Mouse (Mus musculus): ENCODE results near the gene St6gal2.

Gene St6gal2

GRCm38 (mm10) chr17:55445250-55446184 lies at the start of gene St6gal2:
Gene St6gal2 (plus strand): TSS chr17:55445382.
- DNase-seq (ENCODE audit: low read depth, low spot score) = no peak

GRCm38 (mm10) chr17:55406043-55406442 lies 39.1 kb upstream of the St6gal2 start:
- no peak for DNase-seq (ENCODE audit: low read depth, low spot score)

GRCm38 (mm10) chr17:55416519-55416918 lies 28.7 kb upstream of the St6gal2 start:
- DNase-seq (ENCODE audit: low read depth, low spot score) = no peak

GRCm38 (mm10) chr17:55446185-55446527 lies 974 bp downstream of the St6gal2 start:
- DNase-seq (ENCODE audit: low read depth, low spot score) = no peak

- no peak for DNase-seq (ENCODE audit: low read depth, low spot score)
Measured at GRCm38 (mm10) chr17:55446698-55447097, 1.5 kb downstream of the St6gal2 start.

GRCm38 (mm10) chr17:55450943-55451342 lies 5.8 kb downstream of the St6gal2 start:
- no peak for DNase-seq (ENCODE audit: low read depth, low spot score)

GRCm38 (mm10) chr17:55454487-55454886 lies 9.3 kb downstream of the St6gal2 start:
- DNase-seq (ENCODE audit: low read depth, low spot score) = no peak

GRCm38 (mm10) chr17:55460187-55460586 lies 15.0 kb downstream of the St6gal2 start:
- no peak for DNase-seq (ENCODE audit: low read depth, low spot score)

- DNase-seq (ENCODE audit: low read depth, low spot score) = no peak
Measured at GRCm38 (mm10) chr17:55467579-55467978, 22.4 kb downstream of the St6gal2 start.

GRCm38 (mm10) chr17:55468963-55469362 lies 23.8 kb downstream of the St6gal2 start:
- no peak for DNase-seq (ENCODE audit: low read depth, low spot score)

GRCm38 (mm10) chr17:55475974-55476373 lies 30.8 kb downstream of the St6gal2 start:
- DNase-seq (ENCODE audit: low read depth, low spot score) = no peak

- no peak for DNase-seq (ENCODE audit: low read depth, low spot score)
Measured at GRCm38 (mm10) chr17:55477361-55477760, 32.2 kb downstream of the St6gal2 start.

GRCm38 (mm10) chr17:55479367-55479766 lies 34.2 kb downstream of the St6gal2 start:
- no peak for DNase-seq (ENCODE audit: low read depth, low spot score)

GRCm38 (mm10) chr17:55484108-55484870 lies 39.1 kb downstream of the St6gal2 start:
- DNase-seq (ENCODE audit: low read depth, low spot score) = no peak

GRCm38 (mm10) chr17:55531872-55532271 lies 86.7 kb downstream of the St6gal2 start:
- no peak for DNase-seq (ENCODE audit: low read depth, low spot score)

GRCm38 (mm10) chr17:55548476-55548875 lies 103.3 kb downstream of the St6gal2 start:
- no peak for DNase-seq (ENCODE audit: low read depth, low spot score)

GRCm38 (mm10) chr17:55561774-55562173 lies 116.6 kb downstream of the St6gal2 start:
- no peak for DNase-seq (ENCODE audit: low read depth, low spot score)
